Mouse (Mus musculus) liver, postnatal 0 days (tissue): Measurements from ENCODE around the gene Ttc9b.

Source experiments
- CTCF ChIP-seq: sonication (generic); IDR thresholded peaks from 2 replicates; pipeline ENCODE4 v1.5.1; 2016; ENCODE audit warnings: antibody characterized with exemption, low read depth
- EP300 ChIP-seq: IDR thresholded peaks from 2 replicates; pipeline ENCODE4 v1.6.1; 2016; ENCODE audit warnings: antibody characterized with exemption, low read depth, mild to moderate bottlenecking

DNA sequence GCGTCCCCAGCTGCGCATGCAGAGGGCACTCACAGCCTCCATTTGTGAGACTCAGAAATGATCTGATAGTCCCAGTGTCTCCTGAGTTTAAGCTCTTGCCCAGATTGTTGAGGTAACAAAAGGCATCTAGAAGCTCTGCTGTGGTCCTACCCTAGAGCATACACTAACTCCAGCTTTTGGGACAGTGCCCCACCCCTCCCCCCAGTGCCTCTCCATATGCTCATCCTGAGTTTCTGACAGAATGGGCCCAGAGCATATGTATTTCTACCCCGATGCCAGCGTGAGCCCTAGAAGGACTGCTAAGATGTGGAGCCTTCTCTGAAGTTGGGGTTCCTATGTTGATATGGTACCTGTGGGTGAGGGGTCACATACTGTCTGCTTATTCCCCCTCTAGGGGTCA is 22.3 kb upstream of the Ttc9b start:
- no peak for TF ChIP-seq EP300
- no peak for TF ChIP-seq CTCF
